ENCODE assay signal across 8 mouse cellular contexts in the genomic region with DNA sequence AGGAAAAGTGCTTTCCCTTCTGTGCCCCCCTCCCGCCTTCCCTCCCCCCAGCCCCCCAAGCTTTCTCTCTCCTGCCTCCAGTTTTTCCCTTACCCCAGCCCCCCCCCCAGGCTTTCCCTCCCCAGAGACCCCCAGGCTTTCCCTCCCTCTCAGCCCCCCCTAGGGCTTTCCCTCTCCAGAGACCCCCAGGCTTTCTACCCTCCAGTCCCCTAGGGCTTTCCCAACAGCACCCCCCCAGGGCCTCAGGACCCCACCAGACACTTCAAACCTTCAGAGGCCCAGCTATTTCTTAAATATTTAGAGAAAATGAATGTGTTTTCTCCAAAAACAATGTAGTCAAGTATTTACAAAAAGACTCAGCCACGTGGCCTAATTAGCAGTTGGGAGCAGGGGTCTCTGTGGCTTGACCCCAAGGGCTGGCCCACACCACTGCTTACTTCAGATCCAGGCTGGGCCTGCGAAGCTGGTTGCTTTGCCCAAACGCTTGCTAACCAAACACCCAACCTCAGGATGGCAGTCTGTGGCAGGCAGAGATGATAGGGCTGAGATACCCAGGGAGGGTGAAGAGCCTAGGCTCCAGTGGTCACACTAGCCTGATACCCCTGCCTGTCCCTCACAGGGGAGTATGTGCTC. TPM values are rescaled to one million over a fixed set of nuclear protein-coding genes. Genes with fewer than 3 reads are reported as not detected.
DNase-seq lines count a peak whose midpoint lies in the region; ATAC-seq and TF ChIP-seq lines count a peak whose summit lies in the region.

No protein-coding gene starts in this region.

- H3K27me3 ChIP-seq in kidney, postnatal 0 days (ENCODE audit: insufficient read depth, low read length): no peaks in the 10 kb centered on the region
- no peaks in the 10 kb centered on the region for H3K27me3 ChIP-seq in embryonic facial prominence, embryonic 12.5 days
- H3K27me3 ChIP-seq in hindbrain, embryonic 10.5 days (ENCODE audit: insufficient read depth, poor library complexity, severe bottlenecking): peaks cover 9% of the 10 kb centered on the region
- H3K27me3 ChIP-seq in midbrain, embryonic 13.5 days: 0 out of 2 replicates have a peak, but pooled peaks cover 5% of the 10 kb centered on the region

- H3K27ac ChIP-seq in kidney, postnatal 0 days: peak overlapping the region; percentile 87
- H3K27ac ChIP-seq in embryonic facial prominence, embryonic 12.5 days: peak overlapping the region; percentile 96
- peak overlapping the region; percentile 86 for H3K27ac ChIP-seq in hindbrain, embryonic 10.5 days
- H3K27ac ChIP-seq in midbrain, embryonic 13.5 days: peak overlapping the region; percentile 80

- intact Hi-C loops in left cerebral cortex, postnatal 14 days (cut with DNase I): loop anchor here (5.0 kb wide), 1 partner anchor 103 kb away; the partner anchor contains the start of gene Faap20

- no peaks in the 10 kb centered on the region for H3K9me3 ChIP-seq in kidney, postnatal 0 days (replicated peaks; ENCODE audit: low read length)
- H3K9me3 ChIP-seq in embryonic facial prominence, embryonic 12.5 days: no peaks in the 10 kb centered on the region
- no peaks in the 10 kb centered on the region for H3K9me3 ChIP-seq in hindbrain, embryonic 10.5 days
- no peaks in the 10 kb centered on the region for H3K9me3 ChIP-seq in midbrain, embryonic 13.5 days

- no peaks in the 10 kb centered on the region for H3K36me3 ChIP-seq in kidney, postnatal 0 days (ENCODE audit: insufficient read depth, low read length)
- no peaks in the 10 kb centered on the region for H3K36me3 ChIP-seq in embryonic facial prominence, embryonic 12.5 days
- no peaks in the 10 kb centered on the region for H3K36me3 ChIP-seq in hindbrain, embryonic 10.5 days
- no peaks in the 10 kb centered on the region for H3K36me3 ChIP-seq in midbrain, embryonic 13.5 days

- 0 out of 2 replicates have a peak overlapping the region, but pooled peaks have one; percentile 31 for H3K9ac ChIP-seq in kidney, postnatal 0 days (ENCODE audit: low read depth, low read length)
- peak overlapping the region; percentile 37; the same call in 1 of the 2 replicates for H3K9ac ChIP-seq in embryonic facial prominence, embryonic 12.5 days
- H3K9ac ChIP-seq in midbrain, embryonic 13.5 days (replicated peaks): no peak overlapping the region

- peaks cover 37% of the 10 kb centered on the region for H3K4me1 ChIP-seq in kidney, postnatal 0 days (replicated peaks; ENCODE audit: insufficient read depth, low read length)
- peaks cover 51% of the 10 kb centered on the region for H3K4me1 ChIP-seq in embryonic facial prominence, embryonic 12.5 days
- peaks cover 68% of the 10 kb centered on the region for H3K4me1 ChIP-seq in hindbrain, embryonic 10.5 days (replicated peaks)
- H3K4me1 ChIP-seq in midbrain, embryonic 13.5 days (replicated peaks): peaks cover 32% of the 10 kb centered on the region

- H3K4me3 ChIP-seq in kidney, postnatal 0 days (replicated peaks; ENCODE audit: low read depth, low read length): no peak overlapping the region
- H3K4me3 ChIP-seq in embryonic facial prominence, embryonic 12.5 days: no peak overlapping the region
- H3K4me3 ChIP-seq in hindbrain, embryonic 10.5 days: no peak overlapping the region
- H3K4me3 ChIP-seq in midbrain, embryonic 13.5 days (replicated peaks): no peak overlapping the region

- TF ChIP-seq CTCF in kidney, postnatal 0 days (IDR thresholded peaks at IDR 0.05; ENCODE audit: low read depth): peak; percentile 19; the same call in 1 of the 2 replicates

- no peak for ATAC-seq in kidney, postnatal 0 days (replicated peaks; ENCODE audit: low FRiP score, low read depth)
- no peak for ATAC-seq in embryonic facial prominence, embryonic 12.5 days (ENCODE audit: insufficient number of reproducible peaks, insufficient read depth, low FRiP score, low TSS enrichment)
- no peak for ATAC-seq in midbrain, embryonic 13.5 days

- DNase-seq in kidney, postnatal 0 days (ENCODE audit: low spot score): no peak
- no peak for DNase-seq in kidney, adult 11 months
- no peak for DNase-seq in hindbrain, embryonic 10.5 days (ENCODE audit: low spot score)
- DNase-seq in spleen, adult 12 weeks (ENCODE audit: low spot score): no peak
- no peak for DNase-seq in left cerebral cortex, postnatal 14 days (ENCODE audit: low spot score in 2 of 2)
- no peak for DNase-seq in ovary, postnatal 10 days (ENCODE audit: low spot score)

- no peak overlapping the region for H3K4me2 ChIP-seq in kidney, postnatal 0 days (ENCODE audit: low read length)
- no peak overlapping the region for H3K4me2 ChIP-seq in embryonic facial prominence, embryonic 12.5 days (replicated peaks)
- no peak overlapping the region for H3K4me2 ChIP-seq in midbrain, embryonic 13.5 days (replicated peaks)

- WGBS in kidney, postnatal 0 days: 57% methylated on average over 4 of the region's 4 CpGs
- 50% methylated on average over 4 of the region's 4 CpGs for WGBS in embryonic facial prominence, embryonic 12.5 days
- WGBS in hindbrain, embryonic 10.5 days: 50% methylated on average over 4 of the region's 4 CpGs
- 41% methylated on average over 4 of the region's 4 CpGs for WGBS in midbrain, embryonic 13.5 days

RNA-seq across cellular contexts. Expression of gene Morn1, which starts 58.3 kb away (rescaled TPM):
- 7.0 and 7.6 TPM in 2 replicates for polyA plus RNA-seq in kidney, postnatal 0 days (2015; fragmentation: Nextera tagmentation; extraction: Ambion mirVana)
- 5.1 and 7.7 TPM in 2 replicates for polyA plus RNA-seq in embryonic facial prominence, embryonic 12.5 days (2016; fragmentation: Nextera tagmentation; extraction: Ambion mirVana)
- 4.4 and 6.0 TPM in 2 replicates for polyA plus RNA-seq in hindbrain, embryonic 10.5 days (2016; fragmentation: Nextera tagmentation; extraction: Ambion mirVana)
- 6.0 and 8.9 TPM in 2 replicates for polyA plus RNA-seq in midbrain, embryonic 13.5 days (2015; fragmentation: Nextera tagmentation; extraction: Ambion mirVana)
- 10 to 100 TPM; 12.1 to 12.9 TPM for total RNA-seq in left cerebral cortex, postnatal 14 days (2021)

RNA-seq across cellular contexts. Expression of gene Rer1, which starts 58.5 kb away (rescaled TPM):
- polyA plus RNA-seq in kidney, postnatal 0 days (2015; fragmentation: Nextera tagmentation; extraction: Ambion mirVana): 194 and 205 TPM in 2 replicates
- 139 and 143 TPM in 2 replicates for polyA plus RNA-seq in embryonic facial prominence, embryonic 12.5 days (2016; fragmentation: Nextera tagmentation; extraction: Ambion mirVana)
- polyA plus RNA-seq in hindbrain, embryonic 10.5 days (2016; fragmentation: Nextera tagmentation; extraction: Ambion mirVana): 138 and 144 TPM in 2 replicates
- polyA plus RNA-seq in midbrain, embryonic 13.5 days (2015; fragmentation: Nextera tagmentation; extraction: Ambion mirVana): 121 and 124 TPM in 2 replicates
- 10 to 100 TPM; 65.5 to 67.8 TPM for total RNA-seq in left cerebral cortex, postnatal 14 days (2021)
